Mouse (Mus musculus): Measurements from ENCODE around the gene Mapk14.
"Not testable (repeated sequence)": the region's sequence is repeated elsewhere in the genome, so short reads cannot be mapped to it uniquely, and the experiment has no call there.

Gene Mapk14

DNA sequence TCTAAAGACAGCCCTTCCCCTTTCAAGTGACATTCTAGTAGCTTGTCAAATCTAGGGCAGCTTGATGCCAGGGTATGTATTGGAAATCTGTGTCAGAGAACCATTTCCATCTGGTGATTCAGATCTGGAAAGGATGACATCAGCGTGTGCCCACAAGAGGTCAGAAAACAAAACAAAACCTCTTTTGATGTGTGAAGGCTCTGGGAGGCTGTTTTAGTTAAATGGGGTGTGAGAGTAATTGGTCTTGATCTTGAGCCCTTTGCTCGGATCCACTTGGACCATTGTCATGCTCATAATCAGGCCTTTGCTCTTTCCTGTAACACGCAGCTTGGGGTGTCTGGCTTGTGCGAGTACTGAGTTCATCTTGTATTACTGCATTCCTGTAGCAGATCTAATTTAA lies 7.1 kb downstream of the Mapk14 start:
- no peak for DNase-seq (ENCODE audit: low spot score in 2 of 2)

DNA sequence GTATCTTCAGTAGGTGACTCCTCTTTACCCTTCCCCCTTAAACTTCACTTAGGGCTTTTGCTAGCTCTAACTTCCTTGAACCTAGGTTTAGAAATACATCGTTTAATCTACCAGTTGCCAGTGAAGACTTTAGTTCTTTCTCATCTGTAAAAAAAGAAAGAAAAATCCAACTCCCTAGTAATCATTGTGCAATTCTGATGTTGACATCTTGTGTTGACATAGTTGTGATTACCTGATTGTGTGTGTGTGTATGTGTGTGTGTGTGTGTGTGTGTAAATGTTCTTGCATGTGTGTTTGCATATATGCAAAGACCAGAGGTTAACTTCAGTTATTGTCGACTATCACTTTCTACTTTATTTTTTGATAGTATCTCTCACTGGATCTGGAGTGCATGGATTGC lies 7.5 kb downstream of the Mapk14 start:
- DNase-seq (ENCODE audit: low spot score in 2 of 2): no peak

DNA sequence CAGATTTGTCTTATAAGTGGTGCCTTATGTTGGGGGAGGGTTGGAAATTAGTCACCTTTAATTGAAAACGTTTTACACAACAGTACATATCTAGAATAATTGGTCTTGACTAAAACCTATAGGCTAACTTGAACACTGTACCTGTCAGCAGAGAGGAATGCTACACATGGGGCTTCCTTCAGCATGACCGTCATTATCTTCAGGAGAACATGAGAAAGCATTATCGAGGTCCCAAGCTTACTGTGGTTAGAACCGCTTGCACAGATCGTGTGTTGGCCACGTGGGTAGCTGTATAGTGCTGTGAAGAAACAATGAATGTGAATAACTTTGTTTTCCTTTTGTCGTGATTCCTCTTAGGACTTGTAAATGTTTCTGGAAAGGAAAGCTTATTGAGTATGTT lies 8.7 kb downstream of the Mapk14 start:
- DNase-seq (ENCODE audit: low spot score in 2 of 2): no peak

DNA sequence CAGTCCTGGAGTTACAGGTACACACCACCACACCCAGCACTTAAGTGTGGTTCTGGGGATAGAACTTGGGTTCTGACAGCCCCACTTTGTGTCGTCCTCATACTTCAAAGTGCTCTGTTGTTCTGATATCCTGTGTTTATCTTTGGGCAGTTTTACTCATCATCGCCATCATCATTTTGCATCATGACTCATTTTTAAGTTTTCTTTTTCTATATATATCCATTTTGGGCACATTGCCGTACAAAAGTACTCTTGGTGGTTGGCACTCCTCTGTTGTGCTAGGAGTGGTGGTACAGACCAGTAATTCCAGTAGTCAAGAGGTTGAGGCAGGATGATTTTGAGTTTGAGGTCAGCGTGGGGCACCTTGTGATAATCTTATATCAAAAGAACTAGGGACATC lies 10.0 kb downstream of the Mapk14 start:
- DNase-seq (ENCODE audit: low spot score in 2 of 2): no peak

DNA sequence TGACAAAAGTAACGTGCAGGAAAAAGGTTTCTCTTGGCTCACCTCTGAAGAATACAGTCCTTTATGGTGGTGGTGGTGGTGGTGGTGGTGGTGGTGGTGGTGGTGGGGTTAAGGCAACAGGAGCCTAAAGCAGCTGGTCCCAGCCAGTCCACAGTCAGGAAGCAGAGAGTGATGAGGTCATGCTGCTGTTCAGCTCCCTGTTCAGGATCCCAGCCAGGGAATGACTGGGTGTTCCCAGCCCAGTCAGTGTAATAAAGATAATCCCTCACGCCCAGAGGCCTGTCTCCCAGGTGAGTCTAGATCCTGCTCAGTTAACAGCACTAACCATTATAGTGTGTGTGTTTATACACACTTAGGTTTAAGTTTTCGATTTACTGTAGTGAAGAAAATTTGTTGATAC lies 10.6 kb downstream of the Mapk14 start:
- no peak for DNase-seq (ENCODE audit: low spot score in 2 of 2)

DNA sequence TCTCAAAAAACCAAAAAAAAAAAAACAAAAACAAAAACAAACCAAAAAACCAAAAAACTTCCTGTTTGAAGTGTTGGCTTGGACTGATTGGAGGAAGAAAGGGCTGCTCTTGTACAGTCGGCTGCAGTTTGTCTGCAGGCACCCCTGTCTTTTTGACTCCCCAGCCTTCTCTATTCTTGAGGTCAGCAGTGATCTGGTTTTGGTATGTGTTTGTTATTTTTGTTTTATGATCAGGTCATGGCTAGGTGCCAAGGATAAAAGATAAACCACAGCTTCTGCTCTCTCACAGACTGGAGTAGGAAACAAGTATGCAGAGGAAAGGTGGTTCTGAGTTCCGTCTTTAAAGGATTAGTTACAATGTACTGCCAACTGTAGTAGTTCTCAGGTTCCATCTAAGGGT lies 11.5 kb downstream of the Mapk14 start:
- DNase-seq (ENCODE audit: low spot score in 2 of 2): no peak

DNA sequence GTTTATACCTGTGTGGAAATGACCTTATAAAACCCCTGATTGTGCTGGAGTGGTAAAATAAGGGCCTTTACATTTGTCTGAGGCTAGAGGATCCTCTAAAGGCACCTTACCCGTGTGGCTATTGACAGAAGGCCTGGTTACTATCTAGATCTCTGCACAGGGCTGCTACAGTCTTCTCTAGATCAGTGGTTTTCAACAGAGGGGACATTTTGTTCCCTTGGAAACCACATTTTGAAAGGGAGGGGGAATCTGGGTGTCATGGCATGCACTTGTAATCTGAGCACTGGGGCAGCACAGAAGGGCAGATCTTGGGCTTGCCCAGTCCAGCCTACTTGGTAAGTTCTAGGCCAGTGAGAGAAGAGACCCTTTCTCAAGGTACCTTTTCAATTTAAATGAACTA lies 15.6 kb downstream of the Mapk14 start:
- no peak for DNase-seq (ENCODE audit: low spot score in 2 of 2)

DNA sequence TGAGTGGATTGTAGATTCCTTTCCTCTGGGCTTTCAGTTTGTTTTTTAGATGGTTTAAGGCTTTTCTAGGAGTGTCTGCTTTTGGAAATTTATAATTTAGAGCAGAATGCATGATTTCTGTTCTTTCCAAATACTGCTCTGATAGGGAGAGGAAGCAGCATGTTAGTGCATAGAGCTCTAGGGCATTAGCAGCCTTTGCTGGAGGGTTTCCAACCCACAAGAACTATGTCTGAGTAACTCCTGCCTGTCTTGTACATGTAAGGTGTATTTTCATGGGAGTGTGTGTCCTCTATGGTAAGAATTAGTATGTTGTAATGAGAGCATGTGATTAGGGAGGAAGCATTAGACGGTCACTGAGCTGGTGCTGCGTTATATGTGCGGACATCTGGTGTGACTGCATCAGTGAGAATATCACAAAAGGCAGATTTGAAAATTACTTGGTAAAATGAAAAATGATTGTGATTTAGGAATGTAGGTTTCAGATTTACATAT lies 16.1 kb downstream of the Mapk14 start:
- DNase-seq (ENCODE audit: low spot score in 2 of 2): no peak

DNA sequence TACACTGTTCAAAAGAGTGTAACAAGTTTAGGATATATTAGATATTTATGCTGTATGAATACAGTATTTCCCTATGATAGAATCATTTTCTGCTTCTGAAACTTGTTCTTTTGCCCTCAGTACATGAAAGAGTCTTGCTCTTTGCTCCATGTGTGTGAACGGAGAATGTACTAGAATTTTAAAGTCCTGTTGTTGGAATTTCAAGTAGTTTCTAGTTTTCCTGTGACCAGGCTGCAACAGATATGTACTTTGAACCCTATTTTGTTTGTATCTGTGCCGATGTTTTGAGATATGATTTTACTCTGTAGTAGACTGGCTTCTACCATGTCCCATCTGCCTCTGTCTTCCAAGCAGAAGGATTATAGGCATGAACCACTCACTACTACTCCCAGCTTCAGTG lies 16.7 kb downstream of the Mapk14 start:
- DNase-seq (ENCODE audit: low spot score in 2 of 2): no peak

DNA sequence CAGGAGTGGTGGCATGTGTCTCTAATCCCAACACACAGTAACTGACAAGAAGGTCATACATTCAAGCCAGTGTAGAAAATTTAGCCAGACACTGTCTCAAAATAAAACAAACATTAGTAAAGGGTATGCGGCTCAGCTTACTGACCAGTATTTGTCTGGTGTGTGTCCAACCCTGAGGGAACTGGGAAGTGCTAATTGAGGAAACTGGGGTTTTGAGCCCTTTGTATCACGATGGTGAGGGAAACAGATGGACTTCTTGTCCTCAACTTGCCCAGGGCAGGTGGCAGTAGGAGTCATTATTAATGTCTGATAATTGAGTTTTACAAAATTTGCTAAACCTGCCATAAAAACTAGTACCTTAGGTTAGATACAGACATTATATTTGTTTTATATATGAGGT lies 17.9 kb downstream of the Mapk14 start:
- DNase-seq (ENCODE audit: low spot score in 2 of 2): no peak

DNA sequence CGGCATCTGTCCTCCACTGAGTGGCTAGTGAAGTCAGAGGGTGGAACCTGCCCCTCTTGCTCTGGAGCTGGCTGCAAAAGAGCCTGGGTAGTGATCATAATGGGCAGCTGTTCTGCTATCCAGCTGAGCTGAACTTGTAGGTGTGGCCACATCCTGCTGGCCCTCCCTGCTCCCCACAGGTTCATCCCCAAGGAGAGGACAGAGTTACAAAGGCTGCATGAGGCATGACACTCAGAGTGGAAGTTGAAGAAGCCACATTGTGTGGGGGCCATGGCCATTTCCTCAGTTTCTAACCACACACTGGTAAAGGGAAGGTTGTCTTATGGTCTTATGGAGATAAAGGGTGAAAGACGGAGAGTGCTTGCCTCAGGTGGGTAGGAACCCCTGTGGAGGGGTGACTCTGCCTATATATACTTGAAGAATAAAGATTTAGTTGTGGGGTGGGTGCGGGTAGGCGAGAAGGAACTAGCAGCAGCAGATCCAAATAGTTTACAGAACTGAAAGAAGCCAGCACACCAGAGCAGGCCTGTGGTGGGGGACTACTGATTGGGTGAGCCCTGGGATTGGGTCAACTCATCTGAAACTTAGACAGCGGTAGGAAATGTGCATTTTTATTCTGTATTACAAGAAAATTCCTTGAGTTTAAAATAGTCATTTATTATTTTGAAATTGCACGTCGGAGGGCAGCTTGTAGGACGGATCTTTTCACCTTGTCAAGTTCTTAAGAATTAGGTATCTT lies 18.6 kb downstream of the Mapk14 start:
- no peak for DNase-seq (ENCODE audit: low spot score in 2 of 2)

DNA sequence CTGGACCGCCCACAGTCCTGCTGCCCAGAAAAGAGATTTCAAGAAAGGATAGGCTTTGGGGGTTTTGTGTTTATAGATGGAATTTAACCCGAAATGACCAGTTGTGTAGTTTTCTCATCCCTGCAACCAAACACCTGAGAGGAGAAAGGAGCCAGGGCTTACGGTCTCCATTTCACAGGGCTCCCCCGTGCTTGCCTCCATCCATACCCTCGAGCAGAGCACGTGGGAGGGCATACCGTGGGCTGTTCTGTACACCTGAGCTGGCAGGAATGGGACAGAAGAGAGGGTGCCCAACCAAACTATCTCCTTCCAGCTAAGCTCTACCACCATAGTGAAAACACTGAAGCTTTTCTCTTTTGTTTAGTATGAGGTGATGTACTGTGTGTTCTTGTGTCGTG lies 19.2 kb downstream of the Mapk14 start:
- DNase-seq (ENCODE audit: low spot score in 2 of 2): no peak

DNA sequence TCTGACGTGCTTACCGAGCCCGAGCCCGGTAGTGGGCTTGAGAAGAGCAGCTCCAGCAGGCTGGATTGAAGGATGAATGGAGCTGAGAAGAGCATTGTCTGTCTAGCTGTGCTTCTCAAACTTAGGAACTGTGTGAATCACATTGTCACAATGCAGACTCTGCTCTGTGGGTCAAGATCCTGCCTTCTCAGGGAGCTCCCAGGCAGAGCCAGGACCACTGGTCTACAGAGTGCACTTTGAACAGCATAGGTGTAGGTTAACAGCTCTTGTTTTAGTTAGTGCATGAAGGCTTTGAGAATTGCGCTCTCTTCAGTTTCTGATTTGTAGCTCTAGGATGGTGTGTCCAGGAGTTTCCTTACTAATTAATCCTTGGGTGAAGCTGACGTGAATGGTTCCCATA lies 20.1 kb downstream of the Mapk14 start:
- no peak for DNase-seq (ENCODE audit: low spot score in 2 of 2)

DNA sequence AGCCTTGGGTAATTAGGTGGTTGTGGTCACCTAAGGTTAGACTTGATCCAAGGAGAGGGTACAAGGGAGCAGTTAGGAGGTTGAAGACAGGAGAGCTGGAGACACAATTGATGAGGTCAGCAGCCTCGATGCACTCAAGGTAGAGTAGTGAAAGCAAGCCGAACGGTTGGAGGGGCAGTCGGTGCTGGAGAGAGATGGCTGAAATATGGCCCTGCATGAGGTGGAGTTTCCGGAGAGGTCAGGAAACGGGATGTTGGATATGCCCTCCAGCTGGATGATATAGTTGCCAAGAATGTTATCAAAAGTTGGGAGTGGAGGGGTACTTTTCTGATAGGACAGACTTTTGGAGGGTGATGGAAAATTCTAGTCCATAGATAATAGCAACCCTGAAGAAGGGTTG lies 21.2 kb downstream of the Mapk14 start:
- DNase-seq (ENCODE audit: low spot score in 2 of 2): no peak

DNA sequence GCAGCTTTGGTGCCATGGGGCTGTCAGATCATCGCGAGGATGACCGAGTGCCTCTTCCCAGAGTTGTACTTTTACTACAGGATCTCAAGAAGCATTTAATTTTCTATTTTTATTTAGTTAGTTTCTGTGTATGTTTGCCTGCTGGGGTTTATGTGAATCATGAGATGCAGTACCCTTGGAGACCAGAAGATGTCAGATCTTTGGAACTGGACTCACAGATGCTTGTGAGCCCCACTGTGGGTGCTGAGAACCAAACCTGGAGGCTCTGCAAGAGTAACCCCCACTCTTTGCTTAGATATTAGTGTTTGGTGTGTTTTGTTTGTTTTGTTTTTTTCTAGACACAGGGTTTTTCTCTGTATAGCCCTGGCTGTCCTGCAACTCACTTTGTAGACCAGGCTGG lies 22.9 kb downstream of the Mapk14 start:
- no peak for DNase-seq (ENCODE audit: low spot score in 2 of 2)

DNA sequence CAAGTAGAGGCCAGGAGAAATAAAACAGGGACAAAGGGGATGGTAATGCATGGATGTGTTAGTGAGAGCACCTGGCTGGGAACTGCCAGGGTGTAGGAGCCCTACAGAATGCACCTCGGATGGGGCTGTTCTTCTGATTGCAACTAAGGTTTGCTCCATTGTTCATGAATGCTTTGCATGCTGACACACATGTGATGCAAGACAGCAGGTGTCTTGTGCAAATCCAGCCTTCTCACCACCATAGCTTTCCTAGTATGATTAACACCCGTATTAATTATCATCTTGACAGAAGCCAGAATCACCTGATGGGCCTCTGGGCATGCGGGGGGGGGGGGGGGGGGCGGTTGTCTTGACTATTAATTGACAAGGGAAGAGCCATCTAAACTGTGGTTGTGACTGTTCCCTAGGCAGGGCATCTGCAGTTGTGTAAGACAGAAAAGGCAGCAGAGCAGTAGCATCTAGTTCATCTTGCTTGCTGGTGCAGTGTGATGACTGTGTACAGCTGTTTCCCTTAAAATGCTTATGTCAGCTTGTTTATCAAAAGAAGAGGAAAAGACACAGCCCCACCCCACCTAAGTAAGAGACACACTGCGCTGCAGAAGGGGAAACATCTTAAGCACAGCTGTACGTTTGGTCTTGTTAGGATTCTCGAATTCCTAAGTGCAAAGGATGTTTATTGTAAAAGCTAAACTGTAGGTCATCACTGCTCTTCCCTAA lies 24.9 kb downstream of the Mapk14 start:
- no peak for DNase-seq (ENCODE audit: low spot score in 2 of 2)

DNA sequence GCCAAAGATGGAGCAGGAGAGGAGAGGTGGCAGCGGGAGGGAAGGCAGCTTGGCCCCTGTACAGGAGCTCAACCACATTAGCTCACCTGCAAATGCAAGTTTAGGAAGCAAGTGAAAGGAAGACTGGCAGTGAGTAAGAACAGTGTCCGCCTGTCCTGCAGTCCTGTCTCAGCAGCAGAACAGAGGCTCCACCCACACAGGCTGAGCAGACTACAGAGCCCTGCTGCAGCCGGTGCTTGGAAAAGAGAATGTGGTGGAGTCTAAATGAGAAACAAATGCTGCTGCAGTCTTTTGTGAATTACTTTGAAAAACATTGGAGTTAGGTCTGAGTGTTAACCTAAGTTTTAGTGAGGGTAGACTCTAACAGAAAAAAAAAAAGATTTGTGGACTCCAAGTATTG lies 26.4 kb downstream of the Mapk14 start:
- no peak for DNase-seq (ENCODE audit: low spot score in 2 of 2)

DNA sequence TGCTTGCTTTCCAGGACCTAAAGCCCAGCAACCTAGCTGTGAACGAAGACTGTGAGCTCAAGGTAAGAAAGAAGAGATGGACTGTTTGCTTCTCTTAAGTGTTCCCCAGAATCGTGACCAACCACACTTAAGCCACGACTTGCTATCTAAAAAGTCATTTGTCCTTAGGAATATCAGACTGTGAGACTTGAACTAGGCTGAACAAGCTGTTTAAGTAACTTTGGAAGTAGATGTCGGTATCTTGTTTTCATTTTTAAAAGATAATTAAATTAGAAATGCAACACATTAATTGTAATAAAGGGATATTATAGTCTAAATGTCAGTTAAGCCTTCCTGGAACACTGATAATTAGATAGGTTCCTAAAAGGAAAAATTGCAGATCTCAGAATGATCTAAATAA lies 34.7 kb downstream of the Mapk14 start, which contains the start of gene AC170998.1:
AC170998.1 (plus strand) TSS at position 301 of the 400 bp plus-strand sequence.
- no peak for DNase-seq (ENCODE audit: low spot score in 2 of 2)

DNA sequence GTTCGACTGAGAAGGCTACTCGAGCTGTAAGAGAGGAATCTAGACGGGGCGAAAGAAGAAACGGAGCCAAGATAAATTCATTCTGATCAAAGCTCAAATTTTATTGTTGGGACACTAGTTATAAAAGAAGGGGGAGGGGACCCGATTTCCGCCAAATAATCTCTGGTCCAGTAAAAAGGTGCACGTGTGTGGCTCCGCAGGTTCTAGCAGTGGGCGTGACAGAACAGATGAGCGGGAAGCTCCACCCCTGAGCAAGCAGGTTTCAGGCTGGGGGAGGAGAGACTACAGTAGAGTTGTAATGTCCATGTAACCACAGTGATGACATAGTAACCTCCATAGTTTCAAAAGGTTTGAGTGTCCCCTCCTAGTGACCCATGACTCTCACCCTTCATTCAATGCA lies 36.4 kb downstream of the Mapk14 start:
- DNase-seq (ENCODE audit: low spot score in 2 of 2): not testable (repeated sequence)

DNA sequence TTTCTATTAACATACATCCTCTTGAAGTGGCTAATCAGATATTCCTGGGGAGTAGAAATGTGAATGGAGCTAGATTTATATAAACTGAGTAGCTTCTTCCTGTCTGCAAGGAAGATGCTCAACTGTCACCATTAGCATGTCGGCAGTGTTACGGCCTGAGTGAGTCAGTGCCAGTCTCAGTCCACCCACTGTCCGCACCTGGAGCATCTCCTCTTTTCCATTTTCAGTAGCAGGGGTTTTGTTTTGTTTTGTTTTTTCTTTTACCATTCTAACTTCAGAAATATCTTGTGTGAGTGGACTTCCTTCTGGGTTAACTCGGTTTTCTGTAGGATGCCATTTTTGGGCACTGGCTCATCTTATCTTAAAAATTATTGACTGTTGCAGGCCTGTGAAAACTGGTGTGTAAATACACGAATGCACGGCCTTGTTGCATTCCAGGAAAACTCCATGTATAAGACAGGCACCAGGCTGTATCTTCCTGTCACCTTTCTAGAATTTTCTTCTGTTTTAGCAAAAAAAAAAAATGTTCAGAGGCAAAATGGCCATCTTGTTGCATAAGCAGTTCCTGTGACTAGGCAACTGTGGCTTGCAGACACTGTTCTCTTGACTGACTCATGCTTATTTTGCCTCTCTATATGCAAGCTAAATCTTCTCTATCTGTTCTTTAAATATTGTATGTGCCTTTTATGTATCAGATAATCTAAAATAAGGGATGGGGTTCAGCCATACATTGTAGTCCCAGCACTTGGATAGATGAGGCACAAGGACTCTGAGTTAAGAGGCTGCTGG lies 44.4 kb downstream of the Mapk14 start:
- no peak for DNase-seq (ENCODE audit: low spot score in 2 of 2)

DNA sequence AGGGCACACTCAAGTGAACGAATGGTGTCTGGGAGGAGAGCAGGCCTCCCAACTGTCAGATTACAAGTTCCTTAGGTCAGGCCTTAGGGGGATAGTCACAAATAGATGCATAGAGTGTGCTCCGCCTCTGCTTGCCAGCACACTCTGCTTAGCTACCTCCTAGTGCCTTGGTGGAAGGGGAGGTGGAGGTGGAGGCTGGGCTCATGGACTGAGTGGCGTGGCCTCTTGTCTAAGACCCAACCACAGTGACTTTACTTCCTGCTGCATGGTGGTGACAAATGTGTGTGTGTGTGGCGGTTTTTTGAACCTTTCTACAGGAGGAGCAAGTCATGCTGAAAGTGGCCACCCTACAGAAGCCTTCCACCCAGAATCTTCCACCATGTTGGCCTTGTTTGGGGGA lies 45.4 kb downstream of the Mapk14 start:
- no peak for DNase-seq (ENCODE audit: low spot score in 2 of 2)

DNA sequence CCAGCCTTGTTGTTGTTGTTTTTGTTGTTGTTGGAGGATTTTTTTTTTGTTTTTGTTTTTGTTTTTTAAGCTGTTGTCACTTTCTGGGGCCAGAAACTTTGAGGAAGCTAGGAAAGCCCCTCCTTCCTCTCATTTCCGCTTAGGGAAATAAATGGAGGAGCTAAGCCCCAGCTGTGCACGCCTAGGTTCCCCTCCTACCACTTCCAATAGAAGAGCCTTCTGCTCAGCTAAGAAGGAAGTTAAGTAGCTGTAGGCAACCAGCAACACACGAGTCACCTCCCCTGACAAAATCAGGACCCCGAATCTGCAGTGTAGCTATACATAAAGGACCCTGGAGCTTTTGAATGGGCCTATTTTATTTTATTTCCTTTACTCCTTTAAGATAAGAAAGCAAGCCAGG lies 46.8 kb downstream of the Mapk14 start:
- DNase-seq (ENCODE audit: low spot score in 2 of 2): no peak

DNA sequence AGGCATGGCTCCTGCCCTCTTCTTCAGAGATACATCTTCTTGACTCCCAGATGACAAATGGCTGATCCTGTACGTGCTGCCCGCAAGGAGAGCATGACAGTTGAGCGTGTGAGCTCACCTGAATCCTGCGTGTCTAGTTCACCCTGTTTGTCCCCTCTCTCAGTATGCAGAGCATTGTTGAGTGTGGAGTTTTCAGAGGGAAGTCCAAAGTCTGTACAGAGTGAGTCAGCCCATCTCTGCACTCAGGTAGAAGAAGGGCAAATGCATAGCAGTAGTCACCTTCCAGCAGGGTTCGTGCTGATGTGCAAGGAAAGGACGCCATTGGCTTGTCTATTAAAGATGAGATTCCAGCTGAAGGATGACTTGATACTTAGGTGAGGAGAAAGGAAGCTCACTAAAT lies 48.1 kb downstream of the Mapk14 start:
- no peak for DNase-seq (ENCODE audit: low spot score in 2 of 2)

Measured in spleen, postnatal 10 days (tissue).